Mouse (Mus musculus) embryonic stem cell, embryonic (primary cell): ENCODE results near the gene Tmem79.
"Not testable (repeated sequence)": the region's sequence is repeated elsewhere in the genome, so short reads cannot be mapped to it uniquely, and the experiment has no call there.

Experiments used
- CTCF ChIA-PET, 4 experiments: fragments of 300-600 bp in 2 of 4; fragments of 350-600 bp in 2 of 4; sonication (Branson Sonifier 250); formaldehyde crosslinking; loops; one replicate each; lab custom pipeline; 2022; ENCODE audit warnings: inconsistent platforms in 2 of 4; lab: Charles Lee
- POLR2A ChIA-PET, 4 experiments: fragments of 300-600 bp in 2 of 4; fragments of 350-600 bp in 2 of 4; sonication (Branson Sonifier 250); formaldehyde crosslinking; loops; one replicate each; lab custom pipeline; 2022; ENCODE audit warnings: antibody characterized with exemption in 4 of 4, inconsistent platforms in 1 of 4; lab: Charles Lee

Tmem79 gene

GRCm38 (mm10) chr3:88328956-88329355 is 7.0 kb downstream of the Tmem79 start:
- ChIA-PET CTCF (interaction anchor here in 2 of 4 experiments (0.6 to 1.0 kb wide), 4 partner anchors 31 to 154 kb away, joined by 3 read pairs; no protein-coding TSS in a partner anchor), POLR2A (interaction anchor here (0.6 to 19.7 kb wide), 12 partner anchors 8 to 52 kb away, joined by 3 to 804 read pairs (median 6); partner anchors contain the start of genes Cct3 (in 2 of the 4), Smg5 (in 2 of the 4), Tmem79 (in 2 of the 4) and Tsacc (in 2 of the 4))

GRCm38 (mm10) chr3:88324951-88325405 is 11.0 kb downstream of the Tmem79 start, which contains the start of gene Glmp:
Gene Glmp, plus strand, starts transcription at chr3:88325023.
- POLR2A ChIA-PET: interaction anchor here (0.6 to 19.7 kb wide), 45 partner anchors 9 to 1099 kb away, joined by 3 to 804 read pairs (median 4); partner anchors contain the start of genes Cct3 (in 4 of the 4), Smg5 (in 4 of the 4), Tmem79 (in 4 of the 4) and Tsacc (in 4 of the 4)
- CTCF ChIA-PET: interaction anchor here in 1 of 4 experiments (0.6 kb wide), 1 partner anchor 175 kb away, joined by 4 read pairs; no protein-coding TSS in a partner anchor

GRCm38 (mm10) chr3:88299172-88299571 is 36.8 kb downstream of the Tmem79 start:
- CTCF ChIA-PET: interaction anchor here in 1 of 4 experiments (0.5 kb wide), 1 partner anchor 61 kb away, joined by 3 read pairs; no protein-coding TSS in a partner anchor

GRCm38 (mm10) chr3:88297321-88297851 is 38.6 kb downstream of the Tmem79 start:
- ChIA-PET POLR2A (interaction anchor here (0.6 to 7.1 kb wide), 78 partner anchors 9 to 412 kb away, joined by 3 to 172 read pairs (median 6); partner anchors contain the start of genes Smg5 (in 4 of the 4), Tmem79 (in 4 of the 4), Glmp (in 3 of the 4) and Gm38392 (in 3 of the 4)), CTCF (interaction anchor here in 3 of 4 experiments (0.6 to 1.6 kb wide), 10 partner anchors 11 to 258 kb away, joined by 3 to 5 read pairs (median 3); no protein-coding TSS in a partner anchor)

More at GRCm38 (mm10) chr3:88299172-88299571, 36.8 kb downstream of the Tmem79 start:
- POLR2A ChIA-PET: interaction anchor here (0.7 to 7.1 kb wide), 14 partner anchors 14 to 196 kb away, joined by 3 to 172 read pairs (median 4); partner anchors contain the start of genes Smg5 (in 3 of the 4), Tmem79 (in 3 of the 4), Gm38392 (in 2 of the 4) and Glmp (in 1 of the 4)

- POLR2A ChIA-PET: interaction anchor here (0.6 to 7.1 kb wide), 95 partner anchors 8 to 411 kb away, joined by 3 to 172 read pairs (median 5); partner anchors contain the start of genes Smg5 (in 4 of the 4), Tmem79 (in 4 of the 4), Glmp (in 3 of the 4) and Gm38392 (in 3 of the 4)
- CTCF ChIA-PET: interaction anchor here (0.6 to 1.6 kb wide), 15 partner anchors 9 to 258 kb away, joined by 3 to 5 read pairs (median 3); partner anchors contain the start of gene Gm38392 (in 1 of the 4)
Observed at GRCm38 (mm10) chr3:88296561-88297318, 39.2 kb downstream of the Tmem79 start, which contains the start of the genes Tsacc and Cct3. Gene Tsacc, minus strand, starts transcription at chr3:88296999. Gene Cct3, plus strand, starts transcription at chr3:88297116.

- ChIA-PET CTCF (interaction anchor here (0.6 to 1.3 kb wide), 10 partner anchors 9 to 259 kb away, joined by 3 to 5 read pairs (median 3); partner anchors contain the start of gene Gm38392 (in 1 of the 4)), POLR2A (interaction anchor here (0.7 to 7.1 kb wide), 82 partner anchors 9 to 411 kb away, joined by 3 to 172 read pairs (median 5); partner anchors contain the start of genes Smg5 (in 4 of the 4), Tmem79 (in 4 of the 4), Glmp (in 3 of the 4) and Gm38392 (in 3 of the 4))
Observed at GRCm38 (mm10) chr3:88296110-88296560, 39.8 kb downstream of the Tmem79 start.

- CTCF ChIA-PET: interaction anchor here in 1 of 4 experiments (1.0 kb wide), 1 partner anchor 23 kb away, joined by 3 read pairs; no protein-coding TSS in a partner anchor
- POLR2A ChIA-PET: not testable (repeated sequence)
Observed at GRCm38 (mm10) chr3:88295272-88295671, 40.7 kb downstream of the Tmem79 start.

GRCm38 (mm10) chr3:88291970-88292369 is 44.0 kb downstream of the Tmem79 start:
- ChIA-PET CTCF (interaction anchor here in 1 of 4 experiments (1.2 kb wide), 1 partner anchor 46 kb away, joined by 5 read pairs; no protein-coding TSS in a partner anchor), POLR2A (interaction anchor here in 2 of 4 experiments (0.6 to 12.8 kb wide), 6 partner anchors 14 to 147 kb away, joined by 3 to 237 read pairs (median 6); partner anchors contain the start of genes Smg5 (in 1 of the 2) and Tmem79 (in 1 of the 2))

- CTCF ChIA-PET: interaction anchor here (0.5 to 2.0 kb wide), 8 partner anchors 8 to 46 kb away, joined by 3 to 6 read pairs (median 4); partner anchors contain the start of genes Cct3 (in 1 of the 4) and Tsacc (in 1 of the 4)
Observed at GRCm38 (mm10) chr3:88288133-88288713, 47.7 kb downstream of the Tmem79 start.

GRCm38 (mm10) chr3:88287110-88287509 is 48.8 kb downstream of the Tmem79 start, which contains the start of gene Gm38392:
Gene Gm38392, minus strand, starts transcription at chr3:88287210.
- POLR2A ChIA-PET: interaction anchor here in 3 of 4 experiments (1.1 to 12.8 kb wide), 13 partner anchors 10 to 284 kb away, joined by 3 to 237 read pairs (median 6); partner anchors contain the start of genes Cct3 (in 3 of the 3), Tsacc (in 3 of the 3), Glmp (in 1 of the 3) and Lmna (in 1 of the 3)
- CTCF ChIA-PET: interaction anchor here in 3 of 4 experiments (1.4 to 2.0 kb wide), 5 partner anchors 10 to 45 kb away, joined by 3 to 6 read pairs (median 5); partner anchors contain the start of genes Cct3 (in 1 of the 3) and Tsacc (in 1 of the 3)

More at GRCm38 (mm10) chr3:88288133-88288713, 47.7 kb downstream of the Tmem79 start:
- POLR2A ChIA-PET: interaction anchor here (0.5 to 12.8 kb wide), 32 partner anchors 9 to 915 kb away, joined by 3 to 237 read pairs (median 4); partner anchors contain the start of genes Cct3 (in 4 of the 4), Tsacc (in 4 of the 4), Glmp (in 2 of the 4) and Smg5 (in 2 of the 4)

- ChIA-PET CTCF (interaction anchor here (0.6 to 1.3 kb wide), 9 partner anchors 9 to 1097 kb away, joined by 3 to 8 read pairs (median 3); partner anchors contain the start of genes Cct3 (in 2 of the 4) and Tsacc (in 2 of the 4)), POLR2A (interaction anchor here (0.6 to 12.8 kb wide), 42 partner anchors 8 to 351 kb away, joined by 3 to 237 read pairs (median 5); partner anchors contain the start of genes Cct3 (in 3 of the 4), Smg5 (in 3 of the 4), Tmem79 (in 3 of the 4) and Tsacc (in 3 of the 4))
Observed at GRCm38 (mm10) chr3:88285565-88285895, 50.4 kb downstream of the Tmem79 start.

- ChIA-PET CTCF (interaction anchor here (0.5 to 1.3 kb wide), 10 partner anchors 8 to 1132 kb away, joined by 3 to 8 read pairs (median 4); partner anchors contain the start of genes Cct3 (in 2 of the 4) and Tsacc (in 2 of the 4)), POLR2A (interaction anchor here (0.5 to 12.8 kb wide), 47 partner anchors 8 to 352 kb away, joined by 3 to 237 read pairs (median 4); partner anchors contain the start of genes Cct3 (in 3 of the 4), Smg5 (in 3 of the 4), Tmem79 (in 3 of the 4) and Tsacc (in 3 of the 4))
Observed at GRCm38 (mm10) chr3:88284815-88285564, 51.0 kb downstream of the Tmem79 start.

GRCm38 (mm10) chr3:88281141-88281916 is 54.6 kb downstream of the Tmem79 start:
- ChIA-PET CTCF (interaction anchor here in 2 of 4 experiments (0.5 to 2.2 kb wide), 4 partner anchors 9 to 733 kb away, joined by 3 to 6 read pairs (median 3); no protein-coding TSS in a partner anchor), POLR2A (interaction anchor here in 3 of 4 experiments (0.6 to 13.2 kb wide), 40 partner anchors 4 to 883 kb away, joined by 3 to 237 read pairs (median 4); partner anchors contain the start of genes Cct3 (in 3 of the 3), Smg5 (in 3 of the 3), Tmem79 (in 3 of the 3) and Tsacc (in 3 of the 3))

GRCm38 (mm10) chr3:88280035-88280434 is 55.9 kb downstream of the Tmem79 start:
- CTCF ChIA-PET: interaction anchor here in 1 of 4 experiments (0.8 kb wide), 1 partner anchor 11 kb away, joined by 3 read pairs; no protein-coding TSS in a partner anchor

More at GRCm38 (mm10) chr3:88280035-88280434, 55.9 kb downstream of the Tmem79 start:
- POLR2A ChIA-PET: interaction anchor here in 2 of 4 experiments (0.6 to 13.2 kb wide), 6 partner anchors 7 to 292 kb away, joined by 3 to 237 read pairs (median 4); partner anchors contain the start of genes Cct3 (in 1 of the 2), Gm38392 (in 1 of the 2), Smg5 (in 1 of the 2) and Tmem79 (in 1 of the 2)
